Mouse (Mus musculus) hindbrain, embryonic 15.5 days (tissue): Measurements from ENCODE around the gene Rpl24. TPM values are rescaled to one million over a fixed set of nuclear protein-coding genes. Genes with fewer than 3 reads are reported as not detected.
"Not testable (repeated sequence)": the region's sequence is repeated elsewhere in the genome, so short reads cannot be mapped to it uniquely, and the experiment has no call there.

Experiments used
- ATAC-seq: fragments of 200-750 bp; cut with Nextera tagmentation; 2 replicates; pipeline ENCODE4 v1.8.0; 2017; ENCODE audit warnings: low read depth, moderate number of reproducible peaks, moderate TSS enrichment; ENCODE audit not compliant: low FRiP score
- H3K27ac ChIP-seq: fragments of 300-500 bp; sonication (generic); replicated peaks from 2 replicates; pipeline ENCODE4 v1.5.1; 2015; ENCODE audit warnings: mild to moderate bottlenecking, inconsistent platforms
- H3K27me3 ChIP-seq: fragments of 300-500 bp; sonication (generic); 2 replicates; pipeline ENCODE4 v1.6.1; 2015; ENCODE audit warnings: control low read depth, inconsistent platforms
- H3K36me3 ChIP-seq: fragments of 300-500 bp; sonication (generic); 2 replicates; pipeline ENCODE4 v1.6.1; 2015; ENCODE audit warnings: control low read depth, inconsistent platforms
- H3K4me1 ChIP-seq: fragments of 300-500 bp; sonication (generic); replicated peaks from 2 replicates; pipeline ENCODE4 v1.6.1; 2015; ENCODE audit warnings: control low read depth, inconsistent platforms
- H3K4me2 ChIP-seq: fragments of 300-500 bp; sonication (generic); 2 replicates; pipeline ENCODE4 v1.6.1; 2015; ENCODE audit warnings: moderate library complexity, mild to moderate bottlenecking, inconsistent platforms
- H3K4me3 ChIP-seq: fragments of 300-500 bp; sonication (generic); 2 replicates; pipeline ENCODE4 v1.5.1; 2015; ENCODE audit warnings: mild to moderate bottlenecking, inconsistent platforms
- H3K9ac ChIP-seq: fragments of 300-500 bp; sonication (generic); 2 replicates; pipeline ENCODE4 v1.6.1; 2015; ENCODE audit warnings: inconsistent platforms
- H3K9me3 ChIP-seq: fragments of 300-500 bp; sonication (generic); 2 replicates; pipeline ENCODE4 v1.6.1; 2016; ENCODE audit warnings: control low read depth, inconsistent platforms
- WGBS: fragments of 180-500 bp; shearing (Covaris S2); methylation state at CpG from one replicate; pipeline ENCODE4 v1.1.7; 2015; 5-methylcytosine and 5-hydroxymethylcytosine counted together
- polyA plus RNA-seq: library from polyadenylated mRNA; unstranded; fragments of >200 nt; fragmentation: Nextera tagmentation; extraction: Ambion mirVana; gene quantifications from 2 replicates; pipeline ENCODE4 v1.2.1, GENCODE M21; 2015

The Rpl24 gene
- polyA plus RNA-seq: 454 and 488 TPM in 2 replicates

- under 1% methylated on average over 42 of the region's 42 CpGs for WGBS
- Histone ChIP-seq H3K9ac (peak within 1 kb of the TSS; percentile 77), H3K27ac (peak within 1 kb of the TSS; percentile 80), H3K27me3 (no peaks in the 10 kb centered on the region), H3K4me3 (peak within 1 kb of the TSS; percentile 71), H3K4me2 (peak within 1 kb of the TSS; percentile 87), H3K36me3 (peaks cover 29% of the 10 kb centered on the region), H3K9me3 (no peaks in the 10 kb centered on the region), H3K4me1 (peaks cover 27% of the 10 kb centered on the region)
- ATAC-seq: peak; percentile 93
These were observed at the start of gene Rpl24 for GRCm38 (mm10) chr16:55966212-55966871. Rpl24 (plus strand) TSS chr16:55966275.

- H3K27me3 ChIP-seq: no peaks in the 10 kb centered on the region
- no peak overlapping the region for H3K9ac ChIP-seq
- no peak for ATAC-seq
- peaks cover 49% of the 10 kb centered on the region for H3K36me3 ChIP-seq
- H3K4me1 ChIP-seq: no peaks in the 10 kb centered on the region
- no peak overlapping the region for H3K27ac ChIP-seq
- no peaks in the 10 kb centered on the region for H3K9me3 ChIP-seq
- no peak overlapping the region for H3K4me2 ChIP-seq
- no peak overlapping the region for H3K4me3 ChIP-seq
- 91% methylated on average over 10 of the region's 10 CpGs for whole genome bisulfite sequencing
These were observed 44.0 kb upstream of the Rpl24 start for GRCm38 (mm10) chr16:55922079-55922478.

DNA sequence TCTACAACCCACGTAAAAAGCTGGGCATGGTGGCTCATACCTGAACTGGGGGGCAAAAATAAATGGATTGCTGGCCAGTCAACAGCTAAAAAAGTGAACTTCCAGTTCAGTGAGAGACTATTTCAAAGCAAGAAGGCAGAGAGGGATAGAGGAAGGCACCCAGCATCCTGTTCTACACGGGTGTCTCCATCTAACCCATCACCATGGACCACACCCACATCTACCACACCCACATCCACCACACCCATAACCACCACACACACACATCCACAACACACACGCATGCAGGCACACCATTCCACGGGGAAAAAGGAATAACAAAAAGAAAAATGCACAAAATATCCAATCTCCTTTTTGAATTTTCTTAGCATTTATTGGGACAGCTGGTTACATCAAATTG lies 42.1 kb upstream of the Rpl24 start:
- WGBS: 92% methylated on average over 4 of the region's 4 CpGs
- Histone ChIP-seq H3K9me3 (no peaks in the 10 kb centered on the region), H3K27ac (no peak overlapping the region), H3K4me3 (no peak overlapping the region), H3K36me3 (peaks cover 43% of the 10 kb centered on the region), H3K4me2 (no peak overlapping the region), H3K27me3 (no peaks in the 10 kb centered on the region), H3K9ac (no peak overlapping the region), H3K4me1 (no peaks in the 10 kb centered on the region)
- ATAC-seq: no peak

GRCm38 (mm10) chr16:55933681-55934343 lies 32.3 kb upstream of the Rpl24 start:
- peaks cover 7% of the 10 kb centered on the region; the same call in 1 of the 2 replicates for H3K4me1 ChIP-seq
- 0 out of 2 replicates have a peak, but pooled peaks cover 6% of the 10 kb centered on the region for H3K36me3 ChIP-seq
- no peaks in the 10 kb centered on the region for H3K9me3 ChIP-seq
- WGBS: 1% methylated on average over 32 of the region's 32 CpGs
- ATAC-seq: peak; percentile 65
- H3K4me3 ChIP-seq: peak overlapping the region; percentile 59
- H3K27me3 ChIP-seq: no peaks in the 10 kb centered on the region
- H3K4me2 ChIP-seq: peak overlapping the region; percentile 66
- H3K9ac ChIP-seq: peak overlapping the region; percentile 51
- H3K27ac ChIP-seq: peak overlapping the region; percentile 82

DNA sequence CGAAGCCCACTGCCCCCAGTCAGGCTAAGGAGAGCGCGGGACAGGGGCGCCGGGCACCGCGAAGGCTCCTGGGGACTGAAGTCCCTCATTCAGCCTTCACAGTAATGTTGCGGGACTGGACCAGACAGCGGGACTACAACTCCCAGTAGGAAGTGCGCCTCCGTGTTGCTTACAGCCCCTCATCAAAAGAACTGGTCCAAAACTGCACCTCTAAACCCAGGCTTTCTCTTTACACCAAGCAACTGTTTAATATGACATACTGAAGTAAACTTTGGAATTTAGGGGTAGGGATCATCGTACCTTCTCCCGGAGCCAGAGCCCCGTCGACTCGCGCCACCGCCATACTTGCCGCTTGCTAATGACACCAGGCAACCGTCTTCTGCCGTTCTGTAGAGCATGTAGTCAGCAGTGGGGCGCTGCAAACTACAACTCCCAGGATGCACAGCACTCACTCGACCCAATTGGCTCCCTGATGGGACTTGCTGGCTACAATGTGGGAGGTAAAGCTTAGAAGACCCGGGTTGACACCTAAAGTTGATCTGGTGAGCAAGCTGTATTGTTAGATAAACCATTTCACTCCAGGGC lies 31.5 kb upstream of the Rpl24 start, which contains the start of gene Cep97:
TSS of gene Cep97 (minus strand) at position 403 of the 585 bp plus-strand sequence.
- H3K4me1 ChIP-seq: peaks cover 7% of the 10 kb centered on the region; the same call in 1 of the 2 replicates
- peak within 1 kb of the TSS; percentile 59 for H3K4me3 ChIP-seq
- no peaks in the 10 kb centered on the region for H3K36me3 ChIP-seq
- whole genome bisulfite sequencing: 0% methylated on average over 24 of the region's 24 CpGs
- peak within 1 kb of the TSS; percentile 66 for H3K4me2 ChIP-seq
- no peaks in the 10 kb centered on the region for H3K9me3 ChIP-seq
- peak within 1 kb of the TSS; percentile 82 for H3K27ac ChIP-seq
- ATAC-seq: peak; percentile 99
- H3K9ac ChIP-seq: peak within 1 kb of the TSS; percentile 51
- no peaks in the 10 kb centered on the region for H3K27me3 ChIP-seq

DNA sequence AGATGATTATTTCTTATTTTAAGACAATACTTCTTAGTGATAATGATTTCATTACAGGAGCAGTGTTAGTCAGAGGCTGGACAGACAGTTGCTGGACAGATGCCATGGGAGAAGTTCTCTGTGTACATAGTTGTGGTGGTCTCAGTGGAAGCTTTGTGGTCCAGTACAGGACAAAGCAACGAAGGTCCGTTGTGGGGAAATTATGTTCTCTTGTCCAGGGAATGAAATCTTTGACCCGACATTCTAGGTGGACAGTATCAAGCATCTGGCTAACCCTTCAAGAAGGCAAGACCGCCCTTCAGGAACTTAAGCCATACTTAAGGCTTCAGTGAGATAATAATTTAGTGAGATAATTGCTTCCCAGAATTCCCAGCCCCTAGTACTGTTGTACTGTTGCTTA lies 27.3 kb upstream of the Rpl24 start:
- no peak for ATAC-seq
- H3K4me2 ChIP-seq: no peak overlapping the region
- WGBS: 89% methylated on average over 4 of the region's 4 CpGs

DNA sequence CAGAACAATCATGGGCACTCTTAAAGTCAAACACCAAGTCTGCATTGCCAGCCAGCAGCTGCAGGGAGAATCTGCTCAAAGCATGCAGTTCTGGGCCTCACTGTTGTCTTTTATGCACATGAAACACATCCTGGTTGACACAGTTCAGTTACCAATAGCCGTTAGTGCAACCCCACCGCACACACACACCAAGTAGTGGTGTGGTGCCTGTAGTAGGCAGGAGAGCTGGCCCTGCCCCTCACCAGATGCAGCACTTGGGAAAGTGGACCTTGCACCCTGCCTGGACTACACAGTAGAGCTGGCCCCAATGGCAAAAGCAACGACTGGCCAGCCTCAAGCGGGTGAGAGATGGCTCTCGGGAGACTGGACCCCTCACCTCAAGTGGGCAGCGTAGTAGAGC lies 26.4 kb upstream of the Rpl24 start:
- no peak overlapping the region for H3K27ac ChIP-seq
- no peaks in the 10 kb centered on the region for H3K4me1 ChIP-seq
- H3K27me3 ChIP-seq: no peaks in the 10 kb centered on the region
- no peak overlapping the region for H3K4me2 ChIP-seq
- no peaks in the 10 kb centered on the region for H3K9me3 ChIP-seq
- H3K4me3 ChIP-seq: no peak overlapping the region
- no peaks in the 10 kb centered on the region for H3K36me3 ChIP-seq
- no peak for ATAC-seq
- no peak overlapping the region for H3K9ac ChIP-seq
- 83% methylated on average over 6 of the region's 6 CpGs for WGBS

More for the DNA sequence above, 27.3 kb upstream of the Rpl24 start:
- H3K4me1 ChIP-seq: no peaks in the 10 kb centered on the region
- H3K9ac ChIP-seq: no peak overlapping the region
- no peaks in the 10 kb centered on the region for H3K27me3 ChIP-seq
- no peaks in the 10 kb centered on the region for H3K9me3 ChIP-seq
- no peak overlapping the region for H3K27ac ChIP-seq
- H3K4me3 ChIP-seq: no peak overlapping the region
- H3K36me3 ChIP-seq: no peaks in the 10 kb centered on the region

- Histone ChIP-seq H3K27me3 (no peaks in the 10 kb centered on the region), H3K4me2 (no peak overlapping the region), H3K27ac (no peak overlapping the region), H3K9ac (no peak overlapping the region), H3K36me3 (no peaks in the 10 kb centered on the region), H3K9me3 (no peaks in the 10 kb centered on the region), H3K4me3 (no peak overlapping the region), H3K4me1 (no peaks in the 10 kb centered on the region)
- no peak for ATAC-seq
- 94% methylated on average over 4 of the region's 4 CpGs for WGBS
These were observed 25.3 kb upstream of the Rpl24 start for GRCm38 (mm10) chr16:55940781-55941180.

DNA sequence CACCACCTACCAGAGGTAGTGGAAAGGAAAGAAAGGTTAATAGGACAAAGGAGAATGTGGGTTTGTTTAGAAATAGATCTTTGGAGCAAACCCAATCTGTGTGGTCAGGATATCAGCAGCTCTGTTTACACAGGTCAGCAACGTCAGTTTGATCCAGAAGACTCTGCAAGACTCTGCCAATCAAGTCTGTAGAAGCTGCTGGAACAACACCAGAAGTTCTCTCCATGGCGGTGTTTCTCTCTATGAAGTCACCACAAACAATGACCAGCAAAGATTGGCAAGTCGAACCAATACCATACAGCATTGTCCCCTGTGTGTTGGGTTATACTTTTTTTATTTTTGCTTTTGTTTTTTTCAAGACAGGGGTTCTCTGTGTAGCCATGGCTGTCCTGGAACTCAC lies 18.8 kb upstream of the Rpl24 start:
- Histone ChIP-seq H3K27ac (no peak overlapping the region), H3K4me3 (no peak overlapping the region), H3K9ac (no peak overlapping the region), H3K4me2 (no peak overlapping the region), H3K36me3 (no peaks in the 10 kb centered on the region), H3K4me1 (no peaks in the 10 kb centered on the region), H3K9me3 (no peaks in the 10 kb centered on the region), H3K27me3 (no peaks in the 10 kb centered on the region)
- no peak for ATAC-seq
- WGBS: 77% methylated on average over 3 of the region's 3 CpGs

DNA sequence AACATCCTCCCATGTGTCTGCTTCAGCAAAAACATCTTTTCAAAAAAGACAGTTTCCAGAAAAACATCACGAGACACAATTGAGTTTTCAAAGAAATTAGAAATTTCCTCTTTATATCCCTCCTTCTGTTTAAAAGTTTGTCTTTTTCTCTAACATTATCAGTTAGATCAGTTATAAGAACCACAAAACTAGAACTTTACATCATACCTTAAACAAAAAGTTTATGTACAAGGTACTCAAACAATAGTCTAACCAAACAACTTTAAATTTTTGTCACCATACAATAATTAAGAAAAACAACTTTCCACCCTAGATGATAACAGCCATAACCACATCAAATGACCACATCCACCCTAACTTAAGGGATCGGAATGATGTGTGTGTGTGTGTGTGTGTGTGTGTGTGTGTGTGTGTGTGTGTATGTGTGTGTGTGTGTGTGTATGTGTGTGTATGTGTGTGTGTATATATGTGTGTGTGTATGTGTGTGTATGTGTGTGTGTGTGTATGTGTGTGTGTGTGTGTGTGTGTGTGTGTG lies 18.1 kb upstream of the Rpl24 start:
- H3K4me3 ChIP-seq, H3K9ac ChIP-seq, H3K27me3 ChIP-seq, ATAC-seq, H3K27ac ChIP-seq, H3K4me1 ChIP-seq, H3K4me2 ChIP-seq, H3K36me3 ChIP-seq, H3K9me3 ChIP-seq: not testable (repeated sequence)
- 89% methylated on average over 2 of the region's 2 CpGs for WGBS

DNA sequence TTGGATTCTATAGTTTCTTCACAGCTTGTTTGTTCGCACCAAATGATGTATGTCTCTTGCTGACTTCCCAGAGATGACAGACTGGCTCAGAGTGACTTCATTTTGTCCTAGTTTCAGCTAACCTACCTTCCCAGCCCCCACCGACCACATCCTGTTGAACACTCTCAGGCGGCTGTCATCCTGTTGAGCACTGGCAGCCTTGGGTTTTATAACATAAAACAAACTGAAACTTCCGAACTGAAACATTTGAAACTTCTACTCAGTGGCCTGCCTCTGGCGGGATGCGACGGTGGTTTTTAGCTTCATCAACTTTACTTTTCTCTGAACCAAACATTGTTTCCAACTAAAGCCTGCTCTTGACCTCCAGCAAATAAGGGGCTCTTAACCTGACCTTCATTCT lies 17.1 kb upstream of the Rpl24 start:
- no peak overlapping the region for H3K4me2 ChIP-seq
- H3K9me3 ChIP-seq: no peaks in the 10 kb centered on the region
- H3K4me1 ChIP-seq: no peaks in the 10 kb centered on the region
- no peaks in the 10 kb centered on the region for H3K27me3 ChIP-seq
- ATAC-seq: no peak
- no peak overlapping the region for H3K4me3 ChIP-seq
- WGBS: 74% methylated on average over 7 of the region's 7 CpGs
- no peaks in the 10 kb centered on the region for H3K36me3 ChIP-seq
- H3K9ac ChIP-seq: no peak overlapping the region
- H3K27ac ChIP-seq: no peak overlapping the region

DNA sequence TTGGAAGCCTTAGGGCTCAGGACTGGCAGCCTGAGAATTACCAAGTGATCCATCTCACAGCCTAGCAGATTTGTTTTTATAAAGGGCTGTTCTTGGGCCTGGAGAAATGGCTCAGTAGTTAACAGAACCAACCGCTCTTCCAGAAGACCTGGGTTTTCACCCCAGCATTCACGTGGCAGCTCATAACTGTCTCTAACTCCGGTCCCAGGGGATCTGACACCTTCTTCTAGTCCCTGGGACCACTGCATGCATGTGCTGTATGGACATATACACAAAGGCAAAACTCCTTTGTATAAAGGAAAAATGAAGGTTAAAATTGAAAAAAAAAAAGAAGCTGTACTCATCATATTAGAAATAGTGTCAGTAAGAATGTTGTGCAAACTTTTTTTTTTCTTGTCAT lies 15.6 kb upstream of the Rpl24 start:
- ATAC-seq: no peak
- no peak overlapping the region for H3K9ac ChIP-seq
- H3K9me3 ChIP-seq: no peaks in the 10 kb centered on the region
- no peak overlapping the region for H3K4me2 ChIP-seq
- H3K27ac ChIP-seq: no peak overlapping the region
- no peaks in the 10 kb centered on the region for H3K36me3 ChIP-seq
- H3K27me3 ChIP-seq: no peaks in the 10 kb centered on the region
- H3K4me1 ChIP-seq: no peaks in the 10 kb centered on the region
- 70% methylated on average over 3 of the region's 3 CpGs for WGBS
- H3K4me3 ChIP-seq: no peak overlapping the region
